Mouse (Mus musculus) liver, embryonic 13.5 days (tissue): Measurements from ENCODE around the gene Klhl7. TPM values are rescaled to one million over a fixed set of nuclear protein-coding genes. Genes with fewer than 3 reads are reported as not detected.
"Not testable (repeated sequence)": the region's sequence is repeated elsewhere in the genome, so short reads cannot be mapped to it uniquely, and the experiment has no call there.

Source experiments
- ATAC-seq: fragments of 200-750 bp; cut with Nextera tagmentation; 2 replicates; pipeline ENCODE4 v1.8.0; 2017; ENCODE audit warnings: low read depth, mild to moderate bottlenecking, moderate number of reproducible peaks, moderate library complexity
- DNase-seq: peaks from one replicate; pipeline ENCODE4 v3.0.0; 2022
- H3K27ac ChIP-seq: fragments of 300-500 bp; sonication (generic); 2 replicates; pipeline ENCODE4 v1.5.1; 2015; ENCODE audit warnings: moderate library complexity, mild to moderate bottlenecking, inconsistent platforms
- H3K27me3 ChIP-seq: fragments of 300-500 bp; sonication (generic); 2 replicates; pipeline ENCODE4 v1.6.1; 2015; ENCODE audit warnings: mild to moderate bottlenecking, inconsistent platforms
- H3K36me3 ChIP-seq: fragments of 300-500 bp; sonication (generic); 2 replicates; pipeline ENCODE4 v1.6.1; 2015; ENCODE audit warnings: mild to moderate bottlenecking, inconsistent platforms
- H3K4me1 ChIP-seq: fragments of 300-500 bp; sonication (generic); replicated peaks from 2 replicates; pipeline ENCODE4 v1.6.1; 2015; ENCODE audit warnings: inconsistent platforms
- H3K4me2 ChIP-seq: fragments of 300-500 bp; sonication (generic); 2 replicates; pipeline ENCODE4 v1.6.1; 2015; ENCODE audit warnings: inconsistent platforms, mild to moderate bottlenecking, moderate library complexity
- H3K4me3 ChIP-seq: fragments of 300-500 bp; sonication (generic); replicated peaks from 2 replicates; pipeline ENCODE4 v1.5.1; 2015; ENCODE audit warnings: mild to moderate bottlenecking, inconsistent platforms
- H3K9ac ChIP-seq: fragments of 300-500 bp; sonication (generic); 2 replicates; pipeline ENCODE4 v1.6.1; 2015; ENCODE audit warnings: mild to moderate bottlenecking, inconsistent platforms
- H3K9me3 ChIP-seq: fragments of 300-500 bp; sonication (generic); replicated peaks from 2 replicates; pipeline ENCODE4 v1.6.1; 2016; ENCODE audit warnings: inconsistent platforms
- WGBS: fragments of 180-500 bp; shearing (Covaris S2); methylation state at CpG from one replicate; pipeline ENCODE4 v1.1.7; 2015; ENCODE audit not compliant: insufficient replicate concordance; 5-methylcytosine and 5-hydroxymethylcytosine counted together
- polyA plus RNA-seq: library from polyadenylated mRNA; unstranded; fragments of >200 nt; fragmentation: Nextera tagmentation; extraction: Ambion mirVana; gene quantifications from 2 replicates; pipeline ENCODE4 v1.2.1, GENCODE M21; 2015

Klhl7 gene
- polyA plus RNA-seq, 1 experiment from 2014 or later, result 20.1 TPM

DNA sequence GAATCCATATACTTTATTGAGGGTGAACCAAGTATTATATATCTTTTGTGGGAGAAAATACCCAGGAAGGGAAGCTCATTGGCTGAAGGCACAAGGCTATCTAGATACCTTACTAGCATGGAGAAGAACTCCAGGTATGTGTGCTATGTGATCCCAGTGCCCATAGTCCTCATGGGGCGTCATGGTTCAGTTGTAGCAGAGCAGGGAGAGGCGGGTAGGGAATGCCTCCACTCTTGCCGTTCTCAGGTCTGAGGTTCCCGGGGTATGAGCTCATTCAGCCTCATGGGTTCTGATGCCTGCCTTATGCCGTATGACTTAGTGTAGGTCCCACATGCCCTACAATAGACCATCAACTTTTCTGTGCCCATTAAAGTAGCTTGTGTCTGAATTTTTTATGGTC is 4.5 kb upstream of the Klhl7 start:
- H3K27me3 ChIP-seq, result no peaks in the 10 kb centered on the region; the same call in 1 of the 2 replicates
- no peak overlapping the region for H3K4me3 ChIP-seq
- H3K4me1 ChIP-seq, result peaks cover 4% of the 10 kb centered on the region
- no peaks in the 10 kb centered on the region for H3K9me3 ChIP-seq
- 60% methylated on average over 5 of the region's 5 CpGs for WGBS
- no peaks in the 10 kb centered on the region for H3K36me3 ChIP-seq
- H3K27ac ChIP-seq, result no peak overlapping the region
- H3K4me2 ChIP-seq, result no peak overlapping the region
- H3K9ac ChIP-seq, result no peak overlapping the region
- DNase-seq (no peak), ATAC-seq (no peak)

DNA sequence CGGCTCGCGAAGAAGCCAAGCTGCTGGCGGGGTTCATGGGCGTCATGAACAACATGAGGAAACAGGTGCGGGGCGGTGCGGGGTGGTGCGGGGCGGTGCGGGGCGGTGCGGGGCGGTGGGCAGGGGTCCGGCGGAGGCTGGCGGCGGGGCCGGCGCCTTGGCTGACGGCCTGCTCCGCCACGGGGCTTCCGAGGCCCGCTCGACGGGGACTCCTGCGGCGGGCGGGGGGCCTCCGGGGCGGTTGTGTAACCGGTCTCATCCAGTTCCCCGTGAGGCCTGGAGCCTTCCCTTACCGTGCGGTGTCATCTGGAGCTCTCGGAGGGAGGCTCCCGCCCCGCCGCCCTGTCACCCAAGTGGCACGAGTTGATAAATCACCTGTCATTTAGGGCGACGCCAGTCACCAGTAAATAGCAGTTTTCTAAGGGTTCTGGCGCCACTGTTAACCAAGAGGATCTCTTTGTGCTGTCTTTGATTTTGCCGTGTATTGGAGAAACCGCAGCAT is 456 bp downstream of the Klhl7 start:
- Histone ChIP-seq H3K4me3 (peak overlapping the region; percentile 82), H3K4me1 (peaks cover 30% of the 10 kb centered on the region), H3K9me3 (no peaks in the 10 kb centered on the region), H3K27me3 (no peaks in the 10 kb centered on the region), H3K27ac (peak overlapping the region; percentile 99), H3K4me2 (peak overlapping the region; percentile 83), H3K9ac (peak overlapping the region; percentile 93), H3K36me3 (peaks cover 8% of the 10 kb centered on the region; the same call in 1 of the 2 replicates)
- WGBS, result under 1% methylated on average over 35 of the region's 46 CpGs
- ATAC-seq, result peak; percentile 97
- DNase-seq, result peak; percentile 85

GRCm38 (mm10) chr5:24101446-24102140 is 1.2 kb downstream of the Klhl7 start:
- peak overlapping the region; percentile 83 for H3K4me2 ChIP-seq
- no peak for DNase-seq
- peak overlapping the region; percentile 93 for H3K9ac ChIP-seq
- no peak for ATAC-seq
- no peaks in the 10 kb centered on the region for H3K27me3 ChIP-seq
- 29% methylated on average over 8 of the region's 8 CpGs for WGBS
- H3K36me3 ChIP-seq, result peaks cover 8% of the 10 kb centered on the region; the same call in 1 of the 2 replicates
- peak overlapping the region; percentile 99 for H3K27ac ChIP-seq
- H3K4me1 ChIP-seq, result peaks cover 30% of the 10 kb centered on the region
- H3K9me3 ChIP-seq, result no peaks in the 10 kb centered on the region
- peak overlapping the region; percentile 82 for H3K4me3 ChIP-seq

- not testable (repeated sequence) for H3K27me3 ChIP-seq, H3K9me3 ChIP-seq, H3K36me3 ChIP-seq, H3K4me3 ChIP-seq, DNase-seq, H3K27ac ChIP-seq, ATAC-seq, H3K4me2 ChIP-seq, H3K9ac ChIP-seq
- peaks cover 30% of the 10 kb centered on the region for H3K4me1 ChIP-seq
- WGBS, result 76% methylated on average over 2 of the region's 2 CpGs
Observed at GRCm38 (mm10) chr5:24103235-24103634, 2.8 kb downstream of the Klhl7 start.

DNA sequence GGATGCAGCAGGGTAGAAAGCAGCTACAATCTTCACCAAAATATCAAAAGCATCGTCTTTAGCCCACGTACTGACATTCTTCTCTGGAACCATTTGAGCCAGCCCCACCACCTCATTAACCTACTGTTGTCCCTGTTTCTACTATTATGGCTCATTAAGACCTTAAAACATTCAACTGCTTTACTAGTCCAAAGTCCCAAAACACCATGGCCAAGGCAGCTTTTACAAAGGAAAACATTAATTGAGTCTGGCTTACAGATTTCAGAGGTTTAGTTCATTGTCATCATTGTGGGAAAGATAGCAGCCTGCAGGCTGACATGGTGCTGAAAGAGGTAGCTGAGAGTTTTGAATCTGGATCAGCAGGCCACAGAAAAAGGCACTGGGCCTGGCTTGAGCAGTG is 3.4 kb downstream of the Klhl7 start:
- peaks cover 8% of the 10 kb centered on the region; the same call in 1 of the 2 replicates for H3K36me3 ChIP-seq
- ATAC-seq (no peak), DNase-seq (no peak)
- H3K4me3 ChIP-seq, result no peak overlapping the region
- no peak overlapping the region for H3K27ac ChIP-seq
- peaks cover 30% of the 10 kb centered on the region for H3K4me1 ChIP-seq
- no peaks in the 10 kb centered on the region for H3K9me3 ChIP-seq
- no peaks in the 10 kb centered on the region for H3K27me3 ChIP-seq
- WGBS, result 81% methylated on average over 2 of the region's 2 CpGs
- no peak overlapping the region for H3K9ac ChIP-seq
- no peak overlapping the region for H3K4me2 ChIP-seq

DNA sequence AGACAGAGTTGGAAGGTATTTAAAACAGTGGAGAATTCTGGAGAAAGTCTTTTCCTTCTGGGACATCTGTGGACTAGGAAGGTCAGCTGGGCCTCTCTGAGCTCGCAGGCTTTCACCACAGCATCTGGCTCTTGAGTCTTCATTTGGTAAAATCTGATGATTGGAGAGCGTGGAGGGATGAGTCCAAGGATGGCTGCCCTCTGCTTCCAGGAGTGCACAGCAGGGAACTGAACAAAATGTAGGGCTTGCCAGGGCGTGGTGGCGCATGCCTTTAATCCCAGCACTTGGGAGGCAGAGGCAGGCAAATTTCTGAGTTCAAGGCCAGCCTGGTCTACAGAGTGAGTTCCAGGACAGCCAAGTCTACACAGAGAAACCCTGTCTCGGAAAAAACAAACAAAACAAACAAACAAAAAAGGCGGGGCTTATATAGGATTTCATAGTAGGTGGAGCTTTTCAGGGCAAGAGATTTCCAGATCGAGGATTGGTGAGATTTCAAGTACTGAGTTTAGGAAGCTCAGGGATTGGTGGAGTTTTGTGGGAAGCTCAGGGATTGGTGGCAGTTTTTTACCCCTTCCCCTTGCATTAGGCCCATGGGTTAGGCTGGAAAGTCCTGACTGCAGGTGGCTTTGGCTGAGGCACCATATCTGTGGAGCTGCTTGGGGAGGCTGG is 6.8 kb downstream of the Klhl7 start:
- no peak overlapping the region for H3K27ac ChIP-seq
- peaks cover 11% of the 10 kb centered on the region; the same call in 1 of the 2 replicates for H3K36me3 ChIP-seq
- no peaks in the 10 kb centered on the region for H3K27me3 ChIP-seq
- H3K4me3 ChIP-seq, result no peak overlapping the region
- no peak overlapping the region for H3K9ac ChIP-seq
- H3K9me3 ChIP-seq, result no peaks in the 10 kb centered on the region
- DNase-seq, result no peak
- WGBS, result 79% methylated on average over 7 of the region's 7 CpGs
- peaks cover 15% of the 10 kb centered on the region for H3K4me1 ChIP-seq
- ATAC-seq, result no peak
- no peak overlapping the region for H3K4me2 ChIP-seq

- no peak overlapping the region for H3K27ac ChIP-seq
- H3K4me2 ChIP-seq, result no peak overlapping the region
- ATAC-seq, result no peak
- no peak overlapping the region for H3K4me3 ChIP-seq
- WGBS, result 65% methylated on average over 3 of the region's 3 CpGs
- no peak for DNase-seq
- peaks cover 10% of the 10 kb centered on the region; the same call in 1 of the 2 replicates for H3K4me1 ChIP-seq
- H3K9ac ChIP-seq, result no peak overlapping the region
- peaks cover 11% of the 10 kb centered on the region; the same call in 1 of the 2 replicates for H3K36me3 ChIP-seq
- H3K27me3 ChIP-seq, result no peaks in the 10 kb centered on the region
- no peaks in the 10 kb centered on the region for H3K9me3 ChIP-seq
Observed at GRCm38 (mm10) chr5:24107740-24108098, 7.3 kb downstream of the Klhl7 start.

DNA sequence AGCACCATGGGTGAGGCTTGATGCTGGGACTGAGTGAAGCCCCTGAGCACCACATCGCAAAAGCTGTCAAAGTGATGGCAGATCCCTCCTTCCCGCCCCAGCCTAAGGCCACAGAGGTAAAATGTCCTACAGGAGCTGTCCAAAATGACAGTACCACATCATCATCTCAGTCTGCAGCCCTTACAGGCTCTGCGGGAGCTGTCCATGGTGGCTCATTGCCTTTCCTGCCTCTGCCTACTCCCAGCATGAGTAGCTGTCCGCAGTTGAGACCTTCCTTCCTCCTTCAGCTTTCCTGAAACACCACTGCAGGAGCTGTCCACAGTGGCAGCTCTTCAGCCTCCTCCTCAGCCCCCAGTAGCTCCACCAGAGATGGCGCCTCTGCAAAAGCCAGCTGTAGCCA is 9.7 kb downstream of the Klhl7 start:
- H3K4me2 ChIP-seq, result no peak overlapping the region
- 0 out of 2 replicates have a peak, but pooled peaks cover 3% of the 10 kb centered on the region for H3K4me1 ChIP-seq
- H3K4me3 ChIP-seq, result no peak overlapping the region
- ATAC-seq, result no peak
- no peak for DNase-seq
- WGBS, result 63% methylated on average over 5 of the region's 5 CpGs
- 0 out of 2 replicates have a peak, but pooled peaks cover 3% of the 10 kb centered on the region for H3K36me3 ChIP-seq
- H3K27me3 ChIP-seq, result no peaks in the 10 kb centered on the region
- no peaks in the 10 kb centered on the region for H3K9me3 ChIP-seq
- no peak overlapping the region for H3K27ac ChIP-seq
- no peak overlapping the region for H3K9ac ChIP-seq

- Histone ChIP-seq H3K36me3 (0 out of 2 replicates have a peak, but pooled peaks cover 3% of the 10 kb centered on the region), H3K4me2 (no peak overlapping the region), H3K4me1 (0 out of 2 replicates have a peak, but pooled peaks cover 3% of the 10 kb centered on the region), H3K9me3 (no peaks in the 10 kb centered on the region), H3K4me3 (no peak overlapping the region), H3K9ac (no peak overlapping the region), H3K27me3 (no peaks in the 10 kb centered on the region), H3K27ac (no peak overlapping the region)
- ATAC-seq (no peak), DNase-seq (no peak)
- 79% methylated on average over 12 of the region's 12 CpGs for WGBS
Observed at GRCm38 (mm10) chr5:24112116-24112903, 11.9 kb downstream of the Klhl7 start.

GRCm38 (mm10) chr5:24122221-24122620 is 21.8 kb downstream of the Klhl7 start:
- Histone ChIP-seq H3K4me2 (no peak overlapping the region), H3K9ac (no peak overlapping the region), H3K27me3 (no peaks in the 10 kb centered on the region), H3K36me3 (peaks cover 5% of the 10 kb centered on the region; the same call in 1 of the 2 replicates), H3K4me1 (0 out of 2 replicates have a peak, but pooled peaks cover 3% of the 10 kb centered on the region), H3K4me3 (no peak overlapping the region), H3K27ac (no peak overlapping the region), H3K9me3 (no peaks in the 10 kb centered on the region)
- WGBS, result 92% methylated on average over 2 of the region's 2 CpGs
- ATAC-seq (no peak), DNase-seq (no peak)

GRCm38 (mm10) chr5:24124175-24124574 is 23.8 kb downstream of the Klhl7 start:
- Histone ChIP-seq H3K36me3 (peaks cover 5% of the 10 kb centered on the region; the same call in 1 of the 2 replicates), H3K9me3 (no peaks in the 10 kb centered on the region), H3K9ac (no peak overlapping the region), H3K4me2 (no peak overlapping the region), H3K4me3 (no peak overlapping the region), H3K27me3 (no peaks in the 10 kb centered on the region), H3K4me1 (0 out of 2 replicates have a peak, but pooled peaks cover 3% of the 10 kb centered on the region), H3K27ac (no peak overlapping the region)
- DNase-seq (no peak), ATAC-seq (no peak)
- 88% methylated on average over 1 of the region's 1 CpGs for WGBS
